Mouse (Mus musculus): ENCODE measurements around the gene Gnb1.

Gnb1 gene

GRCm38 (mm10) chr4:155490456-155490855 lies 705 bp upstream of the Gnb1 start:
- TF ChIP-seq NANOG (IDR thresholded peaks at IDR 0.05; ENCODE audit: borderline replicate concordance, low read length): no peak
- no peak for TF ChIP-seq POU5F1 (IDR thresholded peaks at IDR 0.05; ENCODE audit: borderline replicate concordance, low read length)
- TF ChIP-seq CTCF (conservative IDR thresholded peaks at IDR 0.05; ENCODE audit: low read length): no peak
- peaks cover 61% of the 10 kb centered on the region for H3K4me1 ChIP-seq (replicated peaks; ENCODE audit: low read depth, low read length)
- H3K36me3 ChIP-seq (ENCODE audit: insufficient read depth, low read length): no peaks in the 10 kb centered on the region
- no peaks in the 10 kb centered on the region for H3K9me3 ChIP-seq (ENCODE audit: low read length)
- peak overlapping the region; percentile 94 for H3K4me3 ChIP-seq (replicated peaks; ENCODE audit: low read length)
- no peaks in the 10 kb centered on the region for H3K27me3 ChIP-seq (ENCODE audit: insufficient read depth, low read length)

DNA sequence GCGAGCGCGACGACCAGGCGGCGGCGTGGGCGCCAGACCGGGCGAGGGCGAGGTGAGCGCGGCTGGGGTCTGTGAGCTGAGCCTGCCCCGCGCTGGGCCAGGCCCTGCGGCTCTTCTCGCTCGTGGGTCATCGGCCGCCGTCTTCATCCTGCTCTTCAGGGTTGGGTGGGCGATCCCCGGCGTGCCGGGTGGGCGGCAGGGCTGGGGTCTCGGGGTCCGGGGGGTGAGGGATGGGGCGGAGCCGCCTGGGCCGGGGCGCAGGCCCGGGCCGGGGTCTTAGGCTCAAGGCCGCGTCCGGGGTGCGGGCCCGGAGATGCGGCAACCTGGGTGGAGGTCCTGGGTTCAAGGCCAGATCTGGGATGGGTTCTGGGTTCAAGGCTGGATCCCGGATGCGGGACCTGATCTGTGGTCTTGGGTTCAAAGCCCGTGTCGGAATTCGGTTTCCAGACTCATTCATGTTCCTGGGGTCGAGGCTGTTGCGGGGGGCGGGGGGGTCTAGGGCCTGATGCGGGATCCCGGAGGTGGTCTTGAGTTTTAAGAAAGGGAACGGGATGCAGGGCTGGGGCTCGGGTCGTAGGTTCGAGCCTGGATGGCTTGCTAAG lies 469 bp downstream of the Gnb1 start:
- TF ChIP-seq NANOG (IDR thresholded peaks at IDR 0.05; ENCODE audit: borderline replicate concordance, low read length) (no peak), POU5F1 (IDR thresholded peaks at IDR 0.05; ENCODE audit: borderline replicate concordance, low read length) (no peak), CTCF (conservative IDR thresholded peaks at IDR 0.05; ENCODE audit: low read length) (no peak)
- no peaks in the 10 kb centered on the region for H3K27me3 ChIP-seq (ENCODE audit: insufficient read depth, low read length)
- peak overlapping the region; percentile 94 for H3K4me3 ChIP-seq (replicated peaks; ENCODE audit: low read length)
- H3K36me3 ChIP-seq (ENCODE audit: insufficient read depth, low read length): no peaks in the 10 kb centered on the region
- H3K9me3 ChIP-seq (ENCODE audit: low read length): no peaks in the 10 kb centered on the region
- peaks cover 72% of the 10 kb centered on the region for H3K4me1 ChIP-seq (replicated peaks; ENCODE audit: low read depth, low read length)

GRCm38 (mm10) chr4:155492131-155492633 lies 1.0 kb downstream of the Gnb1 start:
- TF ChIP-seq CTCF (conservative IDR thresholded peaks at IDR 0.05; ENCODE audit: low read length): no peak
- TF ChIP-seq POU5F1 (IDR thresholded peaks at IDR 0.05; ENCODE audit: borderline replicate concordance, low read length): no peak
- TF ChIP-seq NANOG (IDR thresholded peaks at IDR 0.05; ENCODE audit: borderline replicate concordance, low read length): no peak
- Histone ChIP-seq H3K27me3 (ENCODE audit: insufficient read depth, low read length) (no peaks in the 10 kb centered on the region), H3K4me3 (replicated peaks; ENCODE audit: low read length) (peak overlapping the region; percentile 94), H3K36me3 (ENCODE audit: insufficient read depth, low read length) (no peaks in the 10 kb centered on the region), H3K4me1 (replicated peaks; ENCODE audit: low read depth, low read length) (peaks cover 75% of the 10 kb centered on the region), H3K9me3 (ENCODE audit: low read length) (no peaks in the 10 kb centered on the region)

- H3K4me3 ChIP-seq (replicated peaks; ENCODE audit: low read length): peak overlapping the region; percentile 52; the same call in 1 of the 2 replicates
- TF ChIP-seq NANOG (IDR thresholded peaks at IDR 0.05; ENCODE audit: borderline replicate concordance, low read length): no peak
- TF ChIP-seq POU5F1 (IDR thresholded peaks at IDR 0.05; ENCODE audit: borderline replicate concordance, low read length): no peak
- no peak for TF ChIP-seq CTCF (conservative IDR thresholded peaks at IDR 0.05; ENCODE audit: low read length)
- no peaks in the 10 kb centered on the region for H3K9me3 ChIP-seq (ENCODE audit: low read length)
- no peaks in the 10 kb centered on the region for H3K36me3 ChIP-seq (ENCODE audit: insufficient read depth, low read length)
- H3K4me1 ChIP-seq (replicated peaks; ENCODE audit: low read depth, low read length): peaks cover 66% of the 10 kb centered on the region
- H3K27me3 ChIP-seq (ENCODE audit: insufficient read depth, low read length): no peaks in the 10 kb centered on the region
Measured at GRCm38 (mm10) chr4:155494891-155495290, 3.7 kb downstream of the Gnb1 start.

- 0 out of 2 replicates have a peak, but pooled peaks cover 3% of the 10 kb centered on the region for H3K36me3 ChIP-seq (ENCODE audit: insufficient read depth, low read length)
- no peaks in the 10 kb centered on the region for H3K9me3 ChIP-seq (ENCODE audit: low read length)
- no peaks in the 10 kb centered on the region for H3K27me3 ChIP-seq (ENCODE audit: insufficient read depth, low read length)
- TF ChIP-seq POU5F1 (IDR thresholded peaks at IDR 0.05; ENCODE audit: borderline replicate concordance, low read length) (no peak), CTCF (conservative IDR thresholded peaks at IDR 0.05; ENCODE audit: low read length) (no peak), NANOG (IDR thresholded peaks at IDR 0.05; ENCODE audit: borderline replicate concordance, low read length) (no peak)
- H3K4me1 ChIP-seq (replicated peaks; ENCODE audit: low read depth, low read length): peaks cover 69% of the 10 kb centered on the region
- H3K4me3 ChIP-seq (replicated peaks; ENCODE audit: low read length): no peak overlapping the region
Measured at GRCm38 (mm10) chr4:155497963-155498362, 6.8 kb downstream of the Gnb1 start.

GRCm38 (mm10) chr4:155501126-155501525 lies 10.0 kb downstream of the Gnb1 start:
- TF ChIP-seq NANOG (IDR thresholded peaks at IDR 0.05; ENCODE audit: borderline replicate concordance, low read length): no peak
- no peak for TF ChIP-seq CTCF (conservative IDR thresholded peaks at IDR 0.05; ENCODE audit: low read length)
- TF ChIP-seq POU5F1 (IDR thresholded peaks at IDR 0.05; ENCODE audit: borderline replicate concordance, low read length): no peak
- H3K4me1 ChIP-seq (replicated peaks; ENCODE audit: low read depth, low read length): peaks cover 70% of the 10 kb centered on the region
- H3K4me3 ChIP-seq (replicated peaks; ENCODE audit: low read length): no peak overlapping the region
- H3K36me3 ChIP-seq (ENCODE audit: insufficient read depth, low read length): peaks cover 6% of the 10 kb centered on the region; the same call in 1 of the 2 replicates
- H3K9me3 ChIP-seq (ENCODE audit: low read length): no peaks in the 10 kb centered on the region
- H3K27me3 ChIP-seq (ENCODE audit: insufficient read depth, low read length): no peaks in the 10 kb centered on the region

DNA sequence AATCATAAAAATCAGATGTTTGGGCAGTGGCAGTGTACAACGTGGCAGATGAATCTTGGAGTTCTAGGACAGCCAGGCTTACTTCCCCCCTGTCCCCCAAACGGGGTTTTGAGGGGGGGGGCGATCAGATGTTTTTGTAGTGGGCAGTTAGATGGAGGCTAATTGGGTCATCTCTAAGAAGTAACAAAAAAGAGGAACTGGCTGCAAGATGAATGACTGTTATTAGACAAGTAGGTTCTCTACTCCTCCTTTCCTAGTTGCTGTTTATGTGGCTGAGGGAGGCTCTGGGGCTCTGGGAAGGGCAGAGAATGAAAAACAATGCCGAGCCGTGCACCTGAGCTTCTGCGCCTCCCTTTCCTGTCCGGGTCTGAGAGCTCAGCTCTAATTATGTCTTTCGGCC lies 13.9 kb downstream of the Gnb1 start:
- H3K9me3 ChIP-seq (ENCODE audit: low read length): no peaks in the 10 kb centered on the region
- 0 out of 2 replicates have a peak overlapping the region, but pooled peaks have one; percentile 20 for H3K4me3 ChIP-seq (replicated peaks; ENCODE audit: low read length)
- H3K4me1 ChIP-seq (replicated peaks; ENCODE audit: low read depth, low read length): peaks cover 76% of the 10 kb centered on the region
- H3K36me3 ChIP-seq (ENCODE audit: insufficient read depth, low read length): peaks cover 6% of the 10 kb centered on the region; the same call in 1 of the 2 replicates
- no peaks in the 10 kb centered on the region for H3K27me3 ChIP-seq (ENCODE audit: insufficient read depth, low read length)
- TF ChIP-seq CTCF (conservative IDR thresholded peaks at IDR 0.05; ENCODE audit: low read length) (no peak), NANOG (IDR thresholded peaks at IDR 0.05; ENCODE audit: borderline replicate concordance, low read length) (no peak), POU5F1 (IDR thresholded peaks at IDR 0.05; ENCODE audit: borderline replicate concordance, low read length) (no peak)

DNA sequence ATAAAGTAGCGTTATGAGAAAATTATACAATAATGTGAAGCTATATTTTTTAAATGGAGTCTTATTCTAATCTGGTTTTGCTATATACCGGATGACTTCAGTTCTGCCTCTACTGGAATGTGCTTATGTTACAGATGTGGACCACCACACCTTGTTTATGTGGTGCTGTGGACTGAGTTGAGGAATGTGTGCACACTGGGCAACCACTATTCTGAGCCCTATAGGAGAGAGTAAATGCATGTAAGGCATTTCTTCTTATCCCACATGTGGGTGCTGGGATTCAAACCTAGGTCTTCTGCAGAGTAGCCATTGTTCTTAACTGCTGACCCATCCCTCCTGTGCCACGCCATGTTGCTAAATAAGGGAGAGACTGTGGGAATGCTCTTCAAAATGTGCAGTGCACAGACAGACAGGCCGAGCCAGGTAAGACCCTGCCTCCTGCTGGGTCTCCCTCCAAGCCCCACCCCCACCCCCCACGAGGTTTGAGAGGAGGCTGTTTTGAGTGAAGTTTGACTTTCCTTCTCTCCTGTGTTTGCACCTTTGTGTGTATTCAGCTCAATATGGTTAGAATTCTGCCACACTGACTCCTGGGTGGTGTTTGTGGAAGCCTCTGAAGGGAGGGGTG lies 14.6 kb downstream of the Gnb1 start:
- Histone ChIP-seq H3K27me3 (ENCODE audit: insufficient read depth, low read length) (no peaks in the 10 kb centered on the region), H3K4me3 (replicated peaks; ENCODE audit: low read length) (peak overlapping the region; percentile 20; the same call in 1 of the 2 replicates), H3K9me3 (ENCODE audit: low read length) (no peaks in the 10 kb centered on the region), H3K4me1 (replicated peaks; ENCODE audit: low read depth, low read length) (peaks cover 69% of the 10 kb centered on the region), H3K36me3 (ENCODE audit: insufficient read depth, low read length) (peaks cover 10% of the 10 kb centered on the region; the same call in 1 of the 2 replicates)
- TF ChIP-seq NANOG (IDR thresholded peaks at IDR 0.05; ENCODE audit: borderline replicate concordance, low read length) (no peak), CTCF (conservative IDR thresholded peaks at IDR 0.05; ENCODE audit: low read length) (no peak), POU5F1 (IDR thresholded peaks at IDR 0.05; ENCODE audit: borderline replicate concordance, low read length) (no peak)
